Mouse (Mus musculus): ENCODE data around the gene Irs2. TPM values are rescaled to one million over a fixed set of nuclear protein-coding genes. Genes with fewer than 3 reads are reported as not detected.
A peak's percentile ranks its signal among the peaks of the same experiment; 100 is the strongest.

Gene Irs2
- polyA plus RNA-seq, 1 experiment from 2014 or later, result 4.9 TPM

- peaks cover 5% of the 10 kb centered on the region; the same call in 1 of the 2 replicates for H3K9me3 ChIP-seq
- peak; percentile 6 for DNase-seq (ENCODE audit: low spot score)
- H3K4me3 ChIP-seq, result peak overlapping the region; percentile 29
- 29% methylated on average over 19 of the region's 19 CpGs for WGBS
- peak overlapping the region; percentile 31; the same call in 1 of the 2 replicates for H3K27ac ChIP-seq
- H3K4me1 ChIP-seq (replicated peaks), result peaks cover 12% of the 10 kb centered on the region
- no peaks in the 10 kb centered on the region for H3K27me3 ChIP-seq (ENCODE audit: insufficient read depth, poor library complexity, severe bottlenecking)
- H3K36me3 ChIP-seq, result no peaks in the 10 kb centered on the region
These were observed 27.6 kb upstream of the Irs2 start for GRCm38 (mm10) chr8:11035628-11036416.

GRCm38 (mm10) chr8:11024871-11025270 is 16.6 kb upstream of the Irs2 start:
- Histone ChIP-seq H3K4me3 (no peak overlapping the region), H3K4me1 (replicated peaks) (no peaks in the 10 kb centered on the region), H3K9me3 (0 out of 2 replicates have a peak, but pooled peaks cover 2% of the 10 kb centered on the region), H3K36me3 (no peaks in the 10 kb centered on the region), H3K27ac (no peak overlapping the region), H3K27me3 (ENCODE audit: insufficient read depth, poor library complexity, severe bottlenecking) (no peaks in the 10 kb centered on the region)
- 73% methylated on average over 3 of the region's 3 CpGs for WGBS
- DNase-seq (ENCODE audit: low spot score), result no peak

DNA sequence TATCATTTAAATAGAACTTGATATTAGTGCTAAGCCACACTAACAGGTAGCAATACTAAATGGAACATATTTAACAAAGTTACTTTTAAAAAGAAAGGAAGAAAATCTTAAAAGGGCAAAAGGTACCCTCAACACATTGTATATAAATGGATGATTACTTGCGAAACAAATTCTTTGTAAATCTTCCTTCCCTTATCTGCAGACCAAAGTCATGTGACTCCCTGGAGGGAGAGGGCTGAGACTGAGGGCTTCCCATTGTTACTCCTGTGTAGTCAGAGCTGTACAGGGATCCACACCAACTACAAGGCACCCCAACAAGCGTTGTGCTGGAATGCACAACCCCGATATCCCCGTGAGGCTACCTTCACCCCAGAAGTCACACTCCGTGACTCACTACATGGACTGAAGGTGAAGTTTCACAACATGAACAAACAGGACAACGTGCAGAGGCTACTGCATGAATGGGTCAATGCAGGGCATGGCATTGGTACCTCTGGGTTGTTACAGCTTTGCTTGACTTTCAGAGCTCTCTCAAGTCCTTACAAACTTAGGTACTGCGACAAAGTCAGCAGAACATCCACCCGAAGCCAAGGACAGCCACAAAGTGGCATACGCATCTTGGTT is 12.8 kb upstream of the Irs2 start:
- DNase-seq (ENCODE audit: low spot score), result no peak
- no peaks in the 10 kb centered on the region for H3K4me1 ChIP-seq (replicated peaks)
- 91% methylated on average over 9 of the region's 9 CpGs for WGBS
- no peaks in the 10 kb centered on the region for H3K36me3 ChIP-seq
- H3K27me3 ChIP-seq (ENCODE audit: insufficient read depth, poor library complexity, severe bottlenecking), result no peaks in the 10 kb centered on the region
- H3K4me3 ChIP-seq, result no peak overlapping the region
- no peak overlapping the region for H3K27ac ChIP-seq
- H3K9me3 ChIP-seq, result 0 out of 2 replicates have a peak, but pooled peaks cover 2% of the 10 kb centered on the region

DNA sequence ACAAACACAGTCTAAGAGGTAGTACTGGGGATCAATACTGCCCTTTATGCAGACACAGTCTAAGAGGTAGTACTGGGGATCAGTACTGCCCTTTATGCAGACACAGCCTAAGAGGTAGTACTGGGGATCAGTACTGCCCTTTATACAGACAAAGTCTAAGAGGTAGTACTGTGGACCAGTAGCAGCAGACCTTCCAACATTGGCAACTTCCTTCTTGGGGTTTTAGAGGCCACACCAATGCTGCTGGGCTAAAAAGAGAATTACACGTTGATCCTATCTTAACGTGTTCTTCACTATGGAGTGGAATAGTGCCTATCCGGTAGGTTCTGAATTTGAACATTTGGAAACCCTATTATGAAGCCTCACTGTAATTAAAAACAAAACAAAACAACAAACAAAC is 7.4 kb upstream of the Irs2 start:
- H3K27ac ChIP-seq, result no peak overlapping the region
- H3K27me3 ChIP-seq (ENCODE audit: insufficient read depth, poor library complexity, severe bottlenecking), result peaks cover 11% of the 10 kb centered on the region; the same call in 1 of the 2 replicates
- 88% methylated on average over 3 of the region's 3 CpGs for WGBS

DNA sequence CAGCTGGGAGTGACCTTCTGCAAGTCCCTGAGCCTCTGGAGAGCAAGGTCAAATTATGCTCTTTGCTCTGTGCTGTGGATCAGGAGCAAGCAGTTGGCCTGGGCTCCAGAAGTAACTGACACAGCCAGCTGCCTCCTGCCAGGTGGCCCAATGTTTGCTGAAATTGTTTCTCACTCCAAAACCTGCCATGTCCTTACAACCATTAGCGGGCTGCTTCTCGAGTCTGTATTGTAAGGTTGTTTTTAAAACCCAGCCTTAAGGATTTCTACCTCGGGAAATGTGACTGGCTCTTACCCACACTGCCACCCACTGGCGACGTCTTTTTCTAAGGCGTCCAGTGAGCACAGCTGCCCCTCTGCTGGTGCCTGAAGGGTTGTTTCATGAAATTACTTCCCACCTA is 5.0 kb upstream of the Irs2 start:
- H3K9me3 ChIP-seq, result no peaks in the 10 kb centered on the region
- peaks cover 28% of the 10 kb centered on the region for H3K4me1 ChIP-seq (replicated peaks)
- H3K27me3 ChIP-seq (ENCODE audit: insufficient read depth, poor library complexity, severe bottlenecking), result peaks cover 15% of the 10 kb centered on the region; the same call in 1 of the 2 replicates
- no peak overlapping the region for H3K4me3 ChIP-seq
- 2% methylated on average over 6 of the region's 6 CpGs for WGBS
- DNase-seq (ENCODE audit: low spot score), result peak; percentile 56
- H3K36me3 ChIP-seq, result no peaks in the 10 kb centered on the region
- no peak overlapping the region for H3K27ac ChIP-seq

More for the DNA sequence above, 7.4 kb upstream of the Irs2 start:
- no peak overlapping the region for H3K4me3 ChIP-seq
- no peaks in the 10 kb centered on the region for H3K36me3 ChIP-seq
- H3K4me1 ChIP-seq (replicated peaks), result peaks cover 12% of the 10 kb centered on the region
- no peaks in the 10 kb centered on the region for H3K9me3 ChIP-seq
- no peak for DNase-seq (ENCODE audit: low spot score)

GRCm38 (mm10) chr8:11011787-11012485 is 3.7 kb upstream of the Irs2 start:
- no peaks in the 10 kb centered on the region for H3K36me3 ChIP-seq
- H3K4me3 ChIP-seq, result no peak overlapping the region
- WGBS, result 82% methylated on average over 3 of the region's 3 CpGs
- no peaks in the 10 kb centered on the region for H3K9me3 ChIP-seq
- peaks cover 15% of the 10 kb centered on the region; the same call in 1 of the 2 replicates for H3K27me3 ChIP-seq (ENCODE audit: insufficient read depth, poor library complexity, severe bottlenecking)
- no peak for DNase-seq (ENCODE audit: low spot score)
- peaks cover 38% of the 10 kb centered on the region for H3K4me1 ChIP-seq (replicated peaks)
- no peak overlapping the region for H3K27ac ChIP-seq

DNA sequence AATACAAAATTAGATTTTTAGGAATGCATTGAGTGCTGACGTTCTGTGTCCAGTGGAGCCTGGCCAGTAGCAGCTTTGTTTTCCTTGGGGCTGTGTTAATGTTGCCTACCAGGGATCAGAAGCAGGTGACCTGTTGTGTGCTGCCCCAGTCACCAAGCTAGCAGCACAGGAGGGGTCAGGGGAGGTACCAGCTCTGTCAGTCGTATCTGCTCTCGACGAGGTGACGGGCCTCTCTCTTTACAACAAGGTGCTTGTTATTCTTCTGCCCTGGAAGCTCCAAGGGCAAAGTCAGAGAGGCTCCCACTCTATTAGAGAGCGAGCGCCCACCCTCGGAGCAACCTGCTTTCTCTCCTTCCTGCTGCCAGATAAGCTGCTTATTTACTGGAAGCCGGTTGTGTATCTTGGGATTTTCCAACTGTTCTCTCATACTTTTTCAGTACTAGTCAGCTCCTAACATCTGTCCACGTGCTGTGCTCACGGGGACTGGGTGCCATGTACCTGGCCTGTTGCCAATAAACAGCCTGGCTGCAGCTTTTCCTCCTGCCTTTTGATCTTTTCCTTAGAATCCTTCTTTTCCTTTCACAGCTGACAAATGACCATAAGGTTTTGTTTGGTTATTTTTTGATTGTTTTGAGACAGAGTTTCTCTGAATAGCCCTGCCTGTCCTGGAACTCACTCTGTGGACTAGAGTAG is 2.8 kb upstream of the Irs2 start:
- no peak for DNase-seq (ENCODE audit: low spot score)

DNA sequence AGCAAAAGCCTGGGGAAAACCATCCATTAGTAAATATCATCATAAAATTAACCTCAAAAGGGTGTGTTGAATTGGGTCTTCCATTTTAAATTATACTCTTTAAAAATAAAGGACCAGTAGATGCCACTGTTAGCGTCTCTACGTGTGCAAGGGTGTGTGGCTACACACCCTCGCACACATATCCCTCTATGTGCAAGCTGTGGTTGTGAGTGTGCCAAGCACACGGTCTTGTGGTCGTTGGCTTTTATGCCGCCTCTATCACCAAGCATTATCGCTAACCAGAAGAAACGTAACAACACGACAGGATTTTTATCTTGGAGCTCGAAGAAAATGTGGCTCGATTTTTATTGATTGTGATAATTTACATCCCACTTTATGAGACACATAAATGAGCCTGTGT is 2.1 kb upstream of the Irs2 start:
- DNase-seq (ENCODE audit: low spot score), result no peak
- WGBS, result 53% methylated on average over 11 of the region's 11 CpGs
- Histone ChIP-seq H3K4me3 (peak overlapping the region; percentile 88; the same call in 1 of the 2 replicates), H3K9me3 (no peaks in the 10 kb centered on the region), H3K36me3 (peaks cover 12% of the 10 kb centered on the region), H3K27me3 (ENCODE audit: insufficient read depth, poor library complexity, severe bottlenecking) (peaks cover 23% of the 10 kb centered on the region; the same call in 1 of the 2 replicates), H3K4me1 (replicated peaks) (peaks cover 53% of the 10 kb centered on the region), H3K27ac (0 out of 2 replicates have a peak overlapping the region, but pooled peaks have one; percentile 99)

More for the DNA sequence above, 2.8 kb upstream of the Irs2 start:
- peak overlapping the region; percentile 13; the same call in 1 of the 2 replicates for H3K4me3 ChIP-seq
- H3K27me3 ChIP-seq (ENCODE audit: insufficient read depth, poor library complexity, severe bottlenecking), result peaks cover 18% of the 10 kb centered on the region; the same call in 1 of the 2 replicates
- H3K4me1 ChIP-seq (replicated peaks), result peaks cover 46% of the 10 kb centered on the region
- WGBS, result 14% methylated on average over 11 of the region's 11 CpGs
- H3K27ac ChIP-seq, result 0 out of 2 replicates have a peak overlapping the region, but pooled peaks have one; percentile 56
- no peaks in the 10 kb centered on the region for H3K9me3 ChIP-seq
- H3K36me3 ChIP-seq, result peaks cover 5% of the 10 kb centered on the region

DNA sequence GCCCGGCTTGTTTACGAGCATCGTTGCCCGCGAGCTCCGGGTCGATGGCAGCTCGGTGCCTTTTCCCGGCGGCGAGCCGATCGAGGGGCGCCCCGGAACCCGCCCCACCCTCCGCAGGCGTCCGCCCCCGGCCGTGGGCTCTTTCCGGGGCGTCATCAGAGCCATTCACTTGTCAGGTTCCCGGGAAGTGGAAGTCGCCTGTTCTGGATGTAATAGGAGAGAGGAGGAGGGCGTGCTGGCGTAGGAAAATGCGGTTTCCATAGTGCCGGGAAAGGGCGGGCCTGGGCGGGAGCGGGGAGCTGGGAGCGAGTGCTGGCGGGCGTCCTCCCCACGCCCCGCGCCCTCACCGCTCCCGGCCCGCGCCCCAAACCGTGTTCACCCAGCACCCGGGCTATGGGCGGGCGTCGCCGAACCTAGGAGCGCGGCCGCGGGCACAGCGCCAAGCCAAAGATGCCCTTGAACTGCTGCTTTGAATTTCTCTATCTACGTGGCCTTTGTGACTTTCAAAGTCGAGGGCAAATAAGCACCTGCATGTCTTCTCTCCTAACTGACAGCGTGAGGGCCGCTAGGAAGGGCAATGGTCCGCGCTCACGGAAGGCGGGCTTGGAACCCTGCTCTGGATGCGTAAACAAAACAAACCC is 1.3 kb upstream of the Irs2 start:
- no peaks in the 10 kb centered on the region for H3K9me3 ChIP-seq
- DNase-seq (ENCODE audit: low spot score), result peak; percentile 81
- peaks cover 20% of the 10 kb centered on the region for H3K36me3 ChIP-seq
- under 1% methylated on average over 62 of the region's 62 CpGs for WGBS
- peaks cover 23% of the 10 kb centered on the region; the same call in 1 of the 2 replicates for H3K27me3 ChIP-seq (ENCODE audit: insufficient read depth, poor library complexity, severe bottlenecking)
- H3K27ac ChIP-seq, result peak overlapping the region; percentile 99
- peaks cover 61% of the 10 kb centered on the region for H3K4me1 ChIP-seq (replicated peaks)
- peak overlapping the region; percentile 88 for H3K4me3 ChIP-seq

DNA sequence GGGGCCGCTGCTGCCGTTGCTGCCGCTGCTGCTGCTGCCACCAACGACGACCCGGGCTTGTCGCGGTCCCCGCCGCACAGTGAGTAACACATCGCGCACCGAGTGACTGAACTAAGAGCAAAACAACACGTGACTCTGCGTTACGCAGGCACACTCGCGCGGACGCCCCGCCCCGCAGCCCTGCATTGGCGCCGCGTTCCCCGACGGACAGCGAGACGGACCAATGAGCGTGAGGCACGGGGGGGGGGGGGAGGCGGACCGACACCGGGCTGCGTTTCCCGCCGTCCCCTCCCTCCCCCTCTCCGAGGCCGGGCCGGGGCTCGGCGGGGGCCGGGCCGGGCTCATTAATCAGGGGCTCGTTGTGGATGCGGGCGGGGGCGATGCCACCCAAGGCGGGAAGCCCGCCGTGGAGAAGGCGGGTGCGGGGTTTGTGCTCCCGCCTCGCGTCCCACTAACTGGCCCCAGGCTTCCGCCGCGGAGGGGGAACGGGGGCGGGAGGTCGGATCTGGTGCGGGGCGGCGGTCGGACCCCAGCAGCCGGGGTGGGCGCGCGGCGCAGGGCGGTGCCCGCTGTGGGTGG is 673 bp upstream of the Irs2 start:
- under 1% methylated on average over 72 of the region's 73 CpGs for WGBS

GRCm38 (mm10) chr8:11007581-11008378 is 478 bp downstream of the Irs2 start:
- peaks cover 72% of the 10 kb centered on the region for H3K4me1 ChIP-seq (replicated peaks)
- H3K4me3 ChIP-seq, result peak overlapping the region; percentile 88
- peaks cover 23% of the 10 kb centered on the region; the same call in 1 of the 2 replicates for H3K27me3 ChIP-seq (ENCODE audit: insufficient read depth, poor library complexity, severe bottlenecking)
- H3K27ac ChIP-seq, result peak overlapping the region; percentile 99
- WGBS, result under 1% methylated on average over 88 of the region's 88 CpGs
- no peaks in the 10 kb centered on the region for H3K9me3 ChIP-seq
- DNase-seq (ENCODE audit: low spot score), result peak; percentile 71
- peaks cover 27% of the 10 kb centered on the region for H3K36me3 ChIP-seq

More for the DNA sequence above, 673 bp upstream of the Irs2 start:
- H3K27me3 ChIP-seq (ENCODE audit: insufficient read depth, poor library complexity, severe bottlenecking), result peaks cover 23% of the 10 kb centered on the region; the same call in 1 of the 2 replicates
- peak overlapping the region; percentile 88 for H3K4me3 ChIP-seq
- peak overlapping the region; percentile 99 for H3K27ac ChIP-seq
- peaks cover 68% of the 10 kb centered on the region for H3K4me1 ChIP-seq (replicated peaks)
- H3K36me3 ChIP-seq, result peaks cover 26% of the 10 kb centered on the region
- no peaks in the 10 kb centered on the region for H3K9me3 ChIP-seq
- peak; percentile 97 for DNase-seq (ENCODE audit: low spot score)
